Mouse (Mus musculus): ENCODE data around the gene Fam120a.

Gene Fam120a

DNA sequence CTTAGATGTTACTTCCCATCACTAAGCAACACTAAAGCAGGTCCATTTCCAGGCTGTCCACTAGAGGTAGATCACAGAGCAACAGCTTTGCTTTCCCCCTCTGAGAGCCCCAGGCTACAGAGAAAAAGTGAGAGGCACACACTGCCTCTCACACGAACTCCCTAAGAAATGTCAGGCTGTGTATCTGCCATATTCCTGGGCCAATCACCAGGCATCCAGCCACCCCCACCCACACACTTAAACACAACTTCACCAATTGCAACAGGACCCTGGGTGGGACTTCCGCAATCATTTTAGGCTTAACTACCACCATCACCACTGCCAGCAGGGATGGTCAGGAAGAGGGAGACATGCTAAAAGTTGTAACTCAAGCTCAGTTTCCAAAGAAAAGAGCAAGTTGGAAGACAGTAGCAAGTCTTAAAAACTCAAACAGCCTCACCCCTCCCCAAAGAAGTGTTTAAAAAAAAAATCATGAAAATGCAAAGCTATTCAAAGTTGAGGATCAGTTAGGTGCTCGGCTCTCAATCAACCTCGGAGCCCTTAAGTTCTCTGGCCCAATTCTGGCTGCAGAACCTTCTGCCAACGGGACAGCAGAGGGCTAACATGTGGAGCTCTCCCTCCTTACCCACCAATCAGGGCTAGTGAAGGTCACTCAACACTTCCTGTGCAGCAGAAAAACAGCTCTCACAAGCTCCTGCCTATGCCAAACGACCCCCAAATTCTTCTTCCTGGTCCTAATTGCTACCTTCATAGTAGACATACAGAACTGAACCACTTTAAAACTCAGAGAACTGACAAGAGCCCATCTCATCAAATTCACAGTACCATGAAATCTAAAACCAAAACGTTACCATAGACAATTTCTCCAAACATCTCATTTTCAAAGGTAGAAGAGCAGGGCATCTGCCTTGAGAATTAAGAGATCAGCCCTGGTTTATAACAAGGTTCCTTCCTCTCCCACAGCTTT, 2.0 kb downstream of the Fam120a start:
- WGBS: 3% methylated on average over 7 of the region's 7 CpGs

GRCm38 (mm10) chr13:48964850-48965249, 3.0 kb downstream of the Fam120a start:
- WGBS: 45% methylated on average over 4 of the region's 4 CpGs

- 74% methylated on average over 1 of the region's 1 CpGs for WGBS
Observed at GRCm38 (mm10) chr13:48963111-48963510, 4.7 kb downstream of the Fam120a start.

DNA sequence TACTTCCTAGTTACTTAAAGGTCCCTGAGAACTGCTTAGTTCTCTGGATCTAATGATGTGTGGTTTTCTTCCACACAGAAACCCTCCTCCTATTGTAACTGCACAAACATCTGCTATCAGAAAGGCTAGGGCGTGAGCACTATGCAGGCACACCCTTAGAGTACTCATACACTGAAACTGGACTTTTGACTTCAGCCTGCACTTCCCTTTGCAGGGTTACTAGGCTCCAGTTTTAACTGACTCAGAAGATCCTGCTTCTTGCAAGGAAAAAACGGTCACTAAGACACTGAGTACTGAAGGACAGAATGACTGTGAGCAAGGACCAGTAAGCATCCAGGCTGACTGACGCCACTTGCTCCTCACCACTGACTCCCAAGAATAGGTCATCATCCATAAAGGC, 5.3 kb downstream of the Fam120a start:
- WGBS: 37% methylated on average over 3 of the region's 3 CpGs

GRCm38 (mm10) chr13:48958608-48959007, 9.2 kb downstream of the Fam120a start:
- WGBS: 69% methylated on average over 4 of the region's 4 CpGs

GRCm38 (mm10) chr13:48954825-48955224, 13.0 kb downstream of the Fam120a start:
- WGBS: 72% methylated on average over 4 of the region's 4 CpGs

- WGBS: 58% methylated on average over 5 of the region's 5 CpGs
Observed at GRCm38 (mm10) chr13:48950600-48951241, 17.1 kb downstream of the Fam120a start.

- 54% methylated on average over 6 of the region's 6 CpGs for WGBS
Observed at GRCm38 (mm10) chr13:48948951-48949350, 18.9 kb downstream of the Fam120a start.

GRCm38 (mm10) chr13:48944571-48944970, 23.2 kb downstream of the Fam120a start:
- WGBS: 61% methylated on average over 1 of the region's 1 CpGs

DNA sequence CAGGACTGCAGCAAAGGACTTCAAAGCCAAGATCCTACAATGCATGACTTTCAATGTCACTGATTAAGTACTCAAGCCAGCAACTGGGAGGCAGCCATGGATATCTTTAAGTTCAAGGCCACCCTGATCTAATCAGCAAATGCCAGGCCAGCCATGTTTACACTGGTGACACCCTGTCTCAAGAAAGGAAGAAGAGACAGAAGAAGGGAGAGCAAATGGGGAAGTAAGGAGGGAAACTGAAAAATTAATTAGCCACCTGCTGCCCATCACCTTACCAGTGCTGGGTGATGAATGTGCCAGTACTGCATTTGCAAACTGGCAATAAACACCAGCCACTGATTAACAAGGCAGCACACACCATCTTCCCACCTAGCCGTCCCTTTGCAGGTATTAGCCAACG, 25.3 kb downstream of the Fam120a start:
- WGBS: 71% methylated on average over 2 of the region's 2 CpGs

DNA sequence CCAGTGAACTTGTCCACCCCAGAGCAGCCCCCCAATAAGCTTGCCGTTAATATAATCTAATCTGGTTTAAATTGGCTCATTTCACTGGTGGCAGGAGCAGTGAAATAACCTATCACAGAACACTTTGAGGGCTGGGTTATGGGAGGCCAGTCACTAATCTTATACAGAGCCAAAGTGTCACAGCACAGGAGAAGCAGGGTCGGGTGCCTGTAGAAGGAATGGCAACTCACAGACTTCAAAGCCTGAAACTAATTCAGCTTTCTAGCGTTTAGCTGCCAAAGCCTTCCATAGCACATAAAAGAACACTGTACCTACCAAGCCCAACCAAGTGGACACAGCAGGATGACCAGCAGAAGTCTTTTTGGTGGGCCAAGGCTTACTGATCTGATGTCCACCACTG, 26.0 kb downstream of the Fam120a start:
- 56% methylated on average over 3 of the region's 3 CpGs for WGBS

- WGBS: 31% methylated on average over 6 of the region's 6 CpGs
Observed at GRCm38 (mm10) chr13:48934597-48934996, 33.2 kb downstream of the Fam120a start.

DNA sequence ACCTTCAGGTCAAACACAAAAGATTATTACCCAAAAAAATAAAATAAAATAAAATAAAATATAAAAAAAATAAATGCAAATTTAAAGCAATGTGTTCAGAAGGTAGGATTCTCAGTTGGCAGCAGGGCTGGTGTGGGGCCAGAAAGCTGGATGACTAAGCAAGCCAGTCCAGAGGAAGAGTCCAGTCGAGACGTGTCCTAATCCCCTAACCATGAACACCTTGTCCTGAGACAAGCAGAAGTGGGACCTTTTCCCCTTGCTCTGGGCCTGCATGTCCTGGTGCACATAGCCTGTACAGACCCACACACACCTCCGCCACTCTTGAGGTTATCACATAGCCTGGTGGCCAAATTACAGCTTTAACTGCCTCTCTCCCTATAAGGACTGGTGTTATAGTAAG, 35.1 kb downstream of the Fam120a start:
- WGBS: 78% methylated on average over 3 of the region's 3 CpGs

DNA sequence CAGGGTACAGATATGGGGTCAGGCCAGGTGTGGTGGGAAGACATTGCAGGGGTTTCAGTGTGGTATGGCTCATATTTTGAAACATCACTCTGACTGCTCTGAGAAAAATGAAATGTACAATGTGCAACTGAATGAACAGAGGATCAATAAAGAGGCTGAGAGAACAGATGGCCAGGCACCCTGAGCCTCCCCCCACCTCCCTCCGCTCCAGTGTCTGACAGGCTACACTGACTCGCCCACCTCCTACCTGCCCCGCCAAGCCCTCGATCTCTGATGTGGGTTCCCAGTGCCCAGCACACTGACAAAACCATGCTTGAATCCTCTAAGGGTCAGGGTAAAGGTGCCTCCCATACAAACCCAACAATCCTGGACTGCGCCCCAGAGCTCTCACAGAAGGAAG, 36.6 kb downstream of the Fam120a start:
- WGBS: 70% methylated on average over 5 of the region's 5 CpGs

GRCm38 (mm10) chr13:48929535-48930110, 38.2 kb downstream of the Fam120a start:
- 47% methylated on average over 3 of the region's 3 CpGs for WGBS

DNA sequence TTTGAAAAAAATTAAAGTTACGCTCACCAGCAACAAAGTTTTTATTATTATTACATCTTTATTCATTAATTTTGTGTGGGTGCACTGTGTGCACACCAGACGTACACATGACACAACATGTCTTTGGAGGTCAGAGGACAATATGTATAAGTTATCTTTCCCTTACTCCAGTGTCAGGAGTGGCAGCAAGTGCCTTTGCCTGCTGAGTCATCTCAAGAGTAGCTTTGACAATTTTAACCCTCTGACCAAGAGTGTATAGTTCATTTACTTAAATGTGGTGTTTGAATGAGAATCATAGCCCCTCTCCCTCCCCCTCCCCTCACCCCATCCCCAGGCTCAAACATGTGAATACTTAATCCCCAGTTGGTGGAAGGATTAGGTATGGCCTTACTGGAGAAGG, 40.2 kb downstream of the Fam120a start:
- WGBS: 98% methylated on average over 2 of the region's 2 CpGs

- WGBS: 70% methylated on average over 2 of the region's 2 CpGs
Observed at GRCm38 (mm10) chr13:48922712-48923111, 45.1 kb downstream of the Fam120a start.

DNA sequence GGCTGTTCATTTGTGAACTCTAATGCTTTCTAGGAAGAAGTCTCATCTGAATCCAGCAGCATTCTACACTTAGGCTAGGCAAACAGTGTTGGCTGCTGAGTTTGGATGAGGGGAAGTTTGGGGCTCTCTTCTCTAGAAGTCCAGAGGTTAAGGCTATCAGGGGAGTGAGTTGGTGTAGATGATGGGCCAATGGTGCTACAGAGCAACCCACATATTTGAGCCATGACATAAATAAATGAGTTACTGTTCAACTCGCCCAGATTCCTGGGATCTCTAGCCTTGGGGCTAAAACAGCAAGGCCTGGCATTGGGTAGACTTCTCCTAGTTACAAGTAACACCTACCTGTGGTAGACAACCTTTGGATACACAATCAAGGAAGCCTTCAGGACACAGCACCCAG, 46.6 kb downstream of the Fam120a start:
- 85% methylated on average over 1 of the region's 1 CpGs for WGBS

- 60% methylated on average over 7 of the region's 7 CpGs for WGBS
Observed at GRCm38 (mm10) chr13:48919756-48920415, 47.9 kb downstream of the Fam120a start.

DNA sequence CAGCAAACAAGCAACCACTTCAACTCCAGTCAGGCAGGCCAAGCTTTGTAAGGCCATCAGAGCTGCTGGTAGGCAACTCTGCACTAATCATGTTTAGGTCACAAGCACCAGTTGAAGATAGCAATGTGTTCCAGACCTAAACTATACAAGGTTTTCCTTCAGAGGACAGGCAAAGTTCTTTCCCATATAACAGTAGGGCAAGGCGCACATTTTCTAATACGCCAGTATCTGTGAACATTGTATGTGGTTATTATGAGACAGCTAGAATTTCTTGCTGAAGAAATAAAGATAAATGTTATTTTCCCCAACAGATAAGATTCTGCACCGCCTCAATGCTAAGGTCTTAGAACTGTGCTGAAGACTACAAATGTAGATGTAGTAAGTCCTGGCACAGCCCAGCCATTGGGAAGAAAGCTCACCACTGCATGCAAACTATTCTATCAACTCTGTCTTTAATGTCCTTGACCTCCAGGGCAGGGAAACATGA, 50.7 kb downstream of the Fam120a start:
- 98% methylated on average over 3 of the region's 3 CpGs for WGBS

DNA sequence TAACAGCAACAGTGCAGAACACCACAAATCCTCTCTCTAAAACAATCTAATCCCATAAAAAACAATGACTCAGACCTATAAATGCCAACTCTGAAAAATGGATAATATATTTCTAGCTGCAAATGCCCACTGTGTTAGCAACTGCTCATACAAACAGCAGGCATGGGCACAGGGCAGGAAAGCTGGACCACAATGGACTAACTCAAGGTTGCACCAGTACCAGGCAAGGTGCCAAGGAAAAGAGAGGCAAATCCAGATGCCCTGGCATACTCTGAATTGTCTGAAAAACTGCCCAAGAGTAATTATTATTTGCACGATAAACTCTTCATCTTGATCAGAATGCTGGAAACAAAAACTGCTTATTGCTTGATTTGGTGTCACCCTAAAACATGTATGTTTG, 54.1 kb downstream of the Fam120a start:
- WGBS: 26% methylated on average over 1 of the region's 1 CpGs

DNA sequence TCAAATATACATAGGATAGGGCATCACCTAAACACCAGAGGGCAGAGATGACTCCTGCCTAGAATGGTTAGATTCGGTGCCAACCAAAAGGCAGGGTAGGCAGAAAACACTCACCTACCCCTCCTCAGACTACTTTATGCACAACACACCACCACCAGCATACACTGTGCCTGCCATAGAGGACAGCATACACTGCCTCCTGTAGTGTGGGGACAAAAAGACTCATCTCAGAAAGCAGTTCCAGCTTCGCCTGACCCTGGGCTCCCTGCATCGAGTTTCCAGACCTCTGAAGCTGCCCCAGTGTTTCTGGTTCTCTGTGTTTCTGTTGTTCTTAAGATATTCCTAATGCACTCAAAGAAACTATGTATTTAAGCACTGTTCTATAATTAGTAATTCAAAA, 54.7 kb downstream of the Fam120a start:
- WGBS: 67% methylated on average over 3 of the region's 3 CpGs

Data from cerebral cortex, adult 2 months (tissue).